Mouse (Mus musculus) spleen, adult 10 weeks (tissue): ENCODE results near the gene Ppp4r3b. TPM values are rescaled to one million over a fixed set of nuclear protein-coding genes. Genes with fewer than 3 reads are reported as not detected.

Source experiments
- polyA plus RNA-seq: library from polyadenylated mRNA; stranded (reverse); fragments of 350-450 nt; fragmentation: Illumina TruSeq; extraction: RNeasy Lipid Tissue Mini Kit (QIAGEN cat#74804); gene quantifications from one replicate; pipeline ENCODE4 v1.2.3, GENCODE M21; 2015; ENCODE audit warnings: low replicate concordance; ENCODE audit not compliant: insufficient read depth

Gene Ppp4r3b
- polyA plus RNA-seq: 119 TPM

GRCm38 (mm10) chr11:29172563-29173124 is at the start of gene Ppp4r3b:
Ppp4r3b (plus strand) TSS chr11:29172890.

GRCm38 (mm10) chr11:29130385-29131355 is 42.0 kb upstream of the Ppp4r3b start, which contains the start of gene Pnpt1:
Pnpt1 (plus strand) TSS chr11:29130744.

GRCm38 (mm10) chr11:29246883-29247650 is 74.4 kb downstream of the Ppp4r3b start, which contains the start of gene Cfap36:
Cfap36 (minus strand) TSS chr11:29247409.

Other genes starting within 250 kb of the Ppp4r3b start
- gene Pnpt1, start 42.1 kb upstream of the Ppp4r3b start, polyA plus RNA-seq: 49.2 TPM
- 28.8 TPM for gene Cfap36, start 74.5 kb downstream of the Ppp4r3b start, polyA plus RNA-seq
- gene Ccdc88a, start 200.8 kb downstream of the Ppp4r3b start, polyA plus RNA-seq: 22.0 TPM